Mouse (Mus musculus) MEL (cell line): ENCODE results near the gene Wdr90.

ENCODE experiments used
- CTCF ChIP-seq, 3 experiments: IDR thresholded peaks in 2 of 3; conservative IDR thresholded peaks in 1 of 3; 2 replicates each; pipeline ENCODE4 v1.5.1; 2011 to 2012; ENCODE audit warnings: low read length in 3 of 3, low read depth in 2 of 3, mild to moderate bottlenecking in 2 of 3, improper control_type of control experiment in 1 of 3, inconsistent platforms in 1 of 3, mixed read lengths in 1 of 3, moderate library complexity in 1 of 3; ENCODE audit not compliant: control insufficient read depth in 1 of 3, insufficient read depth in 1 of 3, poor library complexity in 1 of 3, severe bottlenecking in 1 of 3
- EP300 ChIP-seq, 2 experiments: IDR thresholded peaks; 2 replicates each; pipeline ENCODE4 v1.6.1; 2011; ENCODE audit warnings: improper control_type of control experiment in 2 of 2, low read length in 2 of 2, low read depth in 1 of 2, mild to moderate bottlenecking in 1 of 2
- GABPA ChIP-seq: IDR thresholded peaks from 2 replicates; pipeline ENCODE4 v1.6.1; 2012; ENCODE audit warnings: low read depth, mild to moderate bottlenecking, inconsistent platforms, low read length, improper control_type of control experiment, moderate library complexity
- KAT2A ChIP-seq: conservative IDR thresholded peaks from 2 replicates; pipeline ENCODE4 v1.6.1; 2012; ENCODE audit warnings: low read depth, low read length, improper control_type of control experiment, inconsistent platforms
- MXI1 ChIP-seq: IDR thresholded peaks from 2 replicates; pipeline ENCODE4 v1.6.1; 2011; ENCODE audit warnings: mild to moderate bottlenecking, low read depth, low read length, improper control_type of control experiment
- POLR2A ChIP-seq, 2 experiments: IDR thresholded peaks; 2 replicates each; pipeline ENCODE4 v1.6.1; 2011 to 2012; ENCODE audit warnings: low read length in 2 of 2, mild to moderate bottlenecking in 2 of 2, control low read depth in 1 of 2, improper control_type of control experiment in 1 of 2, low read depth in 1 of 2, moderate library complexity in 1 of 2; ENCODE audit not compliant: control insufficient read depth in 1 of 2, insufficient read depth in 1 of 2, poor library complexity in 1 of 2
- TAL1 ChIP-seq: IDR thresholded peaks from 2 replicates; pipeline ENCODE4 v1.6.1; 2012; ENCODE audit warnings: mild to moderate bottlenecking, inconsistent platforms, low read length, moderate library complexity, mixed read lengths
- USF1 ChIP-seq: IDR thresholded peaks from 2 replicates; pipeline ENCODE4 v1.6.1; 2014; ENCODE audit warnings: low read depth, mild to moderate bottlenecking, inconsistent platforms, low read length, improper control_type of control experiment, moderate library complexity

DNA sequence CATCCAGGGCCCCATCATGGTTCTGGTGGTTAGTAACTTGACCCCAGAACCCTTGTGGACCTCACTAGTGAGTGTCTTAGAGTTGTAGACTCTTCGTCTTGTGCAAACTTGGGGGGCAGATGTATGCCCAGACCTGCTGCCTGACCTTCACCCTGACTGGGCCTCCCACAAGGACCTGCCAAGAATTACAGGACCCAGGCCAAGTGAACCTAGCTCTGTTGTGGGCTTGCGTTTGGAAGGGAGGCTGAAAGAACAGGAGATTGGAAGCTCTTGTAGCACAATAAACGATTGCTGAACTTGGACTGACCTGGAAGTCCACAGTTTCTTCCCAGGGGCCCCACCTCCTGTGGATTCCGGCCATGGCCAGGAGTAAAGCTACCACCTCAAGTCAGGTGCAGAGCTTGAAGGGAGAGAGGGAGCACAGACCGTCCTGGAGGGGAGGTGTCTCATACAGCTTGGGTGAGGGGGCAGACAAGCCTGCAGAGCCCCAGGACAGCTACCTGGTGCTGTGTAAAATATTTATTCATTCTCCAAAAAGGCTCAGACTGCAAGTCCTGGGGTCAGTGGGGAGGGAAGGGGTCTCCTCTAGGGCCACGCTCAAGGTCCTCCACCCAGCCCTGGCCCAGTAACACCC, 27.2 kb downstream of the Wdr90 start:
- TF ChIP-seq POLR2A (IDR thresholded peaks at IDR 0.05; ENCODE audit: control insufficient read depth in 1 of 2, insufficient read depth in 1 of 2, low read depth in 1 of 2, low read length in 2 of 2, poor library complexity in 1 of 2) (no peak), MXI1 (no peak), CTCF (IDR thresholded peaks at IDR 0.05 in 2 of 3, conservative IDR thresholded peaks at IDR 0.05 in 1 of 3; ENCODE audit: control insufficient read depth in 1 of 3, insufficient read depth in 1 of 3, low read depth in 2 of 3, low read length in 3 of 3, poor library complexity in 1 of 3, severe bottlenecking in 1 of 3) (no peak), EP300 (IDR thresholded peaks at IDR 0.05; ENCODE audit: low read depth in 1 of 2, low read length in 2 of 2) (no peak), USF1 (no peak), TAL1 (no peak), GABPA (no peak), KAT2A (no peak)
